Mouse (Mus musculus): ENCODE data around the gene Vmn1r188. TPM values are rescaled to one million over a fixed set of nuclear protein-coding genes. Genes with fewer than 3 reads are reported as not detected.
"Not testable (repeated sequence)": the region's sequence is repeated elsewhere in the genome, so short reads cannot be mapped to it uniquely, and the experiment has no call there.

Vmn1r188 gene
- polyA plus RNA-seq, 2 experiments from 2014 or later: not detected

- ATAC-seq: peak; percentile 59
Measured at GRCm38 (mm10) chr13:22049737-22050440, 34.4 kb upstream of the Vmn1r188 start.

GRCm38 (mm10) chr13:22050591-22051522, 33.4 kb upstream of the Vmn1r188 start:
- ATAC-seq: peak; percentile 92

- no peak for ATAC-seq
Measured at GRCm38 (mm10) chr13:22051523-22051859, 32.7 kb upstream of the Vmn1r188 start.

GRCm38 (mm10) chr13:22053754-22054153, 30.5 kb upstream of the Vmn1r188 start:
- ATAC-seq: no peak

GRCm38 (mm10) chr13:22061422-22061821, 22.8 kb upstream of the Vmn1r188 start:
- no peak for ATAC-seq

- ATAC-seq: no peak
Measured at GRCm38 (mm10) chr13:22063468-22063867, 20.8 kb upstream of the Vmn1r188 start.

GRCm38 (mm10) chr13:22105724-22106123, 21.5 kb downstream of the Vmn1r188 start, which contains the start of gene Vmn1r189:
Gene Vmn1r189 (minus strand): TSS chr13:22105824.
- not testable (repeated sequence) for ATAC-seq

GRCm38 (mm10) chr13:22136495-22137293, 52.5 kb downstream of the Vmn1r188 start:
- not testable (repeated sequence) for ATAC-seq

Other genes with a start within 250 kb of the Vmn1r188 start
- gene Zfp184, start 139.3 kb upstream of the Vmn1r188 start, polyA plus RNA-seq (2017; shearing (Covaris generic)): under 1 TPM in 1 of 2 experiments, not detected in 1; 0.37 TPM
- not detected for gene Pom121l2, start 103.2 kb upstream of the Vmn1r188 start, polyA plus RNA-seq (2017; shearing (Covaris generic))
- under 1 TPM in 1 of 2 experiments, not detected in 1; 0.74 TPM for gene Prss16, start 74.7 kb upstream of the Vmn1r188 start, polyA plus RNA-seq (2017; shearing (Covaris generic))
- gene Hist1h2ah, start 48.9 kb upstream of the Vmn1r188 start, polyA plus RNA-seq (2017; shearing (Covaris generic)): not detected
- gene Hist1h2bk, start 48.6 kb upstream of the Vmn1r188 start, polyA plus RNA-seq (2017; shearing (Covaris generic)): 1 to 10 TPM in 1 of 2 experiments, not detected in 1; 4.8 TPM
- 1 to 10 TPM; 5.4 to 6.7 TPM for gene Hist1h4i, start 43.1 kb upstream of the Vmn1r188 start, polyA plus RNA-seq (2017; shearing (Covaris generic))
- not detected for gene Hist1h2ag, start 41.5 kb upstream of the Vmn1r188 start, polyA plus RNA-seq (2017; shearing (Covaris generic))
- gene Hist1h2bj, start 41.2 kb upstream of the Vmn1r188 start, polyA plus RNA-seq (2017; shearing (Covaris generic)): 1 to 10 TPM; 3.8 to 9.5 TPM
- not detected for gene Vmn1r189, start 21.4 kb downstream of the Vmn1r188 start, polyA plus RNA-seq (2017; shearing (Covaris generic))
- not detected for gene Vmn1r191, start 99.5 kb downstream of the Vmn1r188 start, polyA plus RNA-seq (2017; shearing (Covaris generic))
- not detected for gene Vmn1r192, start 106.7 kb downstream of the Vmn1r188 start, polyA plus RNA-seq (2017; shearing (Covaris generic))
- not detected for gene Vmn1r193, start 138.7 kb downstream of the Vmn1r188 start, polyA plus RNA-seq (2017; shearing (Covaris generic))
- gene Vmn1r194, start 159.8 kb downstream of the Vmn1r188 start, polyA plus RNA-seq (2017; shearing (Covaris generic)): not detected
- not detected for gene Vmn1r195, start 186.1 kb downstream of the Vmn1r188 start, polyA plus RNA-seq (2017; shearing (Covaris generic))
- not detected for gene Vmn1r196, start 205.5 kb downstream of the Vmn1r188 start, polyA plus RNA-seq (2017; shearing (Covaris generic))
- gene Vmn1r197, start 240.1 kb downstream of the Vmn1r188 start, polyA plus RNA-seq (2017; shearing (Covaris generic)): not detected